Mouse (Mus musculus) neural tube, embryonic 12.5 days (tissue): ENCODE measurements around the gene Gpc6. TPM values are rescaled to one million over a fixed set of nuclear protein-coding genes. Genes with fewer than 3 reads are reported as not detected.

Experiments
- ATAC-seq: fragments of 200-750 bp; cut with Nextera tagmentation; 2 replicates; pipeline ENCODE4 v1.8.0; 2017; ENCODE audit warnings: low read depth, mild to moderate bottlenecking, moderate TSS enrichment, moderate library complexity; ENCODE audit not compliant: low FRiP score
- H3K27ac ChIP-seq: fragments of 300-500 bp; sonication (generic); 2 replicates; pipeline ENCODE4 v1.5.1; 2016
- H3K27me3 ChIP-seq: fragments of 300-500 bp; sonication (generic); replicated peaks from 2 replicates; pipeline ENCODE4 v1.6.1; 2016; ENCODE audit warnings: mild to moderate bottlenecking
- H3K36me3 ChIP-seq: fragments of 300-500 bp; sonication (generic); 2 replicates; pipeline ENCODE4 v1.6.1; 2016; ENCODE audit warnings: mild to moderate bottlenecking
- H3K4me1 ChIP-seq: fragments of 300-500 bp; sonication (generic); 2 replicates; pipeline ENCODE4 v1.6.1; 2016
- H3K4me2 ChIP-seq: fragments of 300-500 bp; sonication (generic); replicated peaks from 2 replicates; pipeline ENCODE4 v1.6.1; 2016; ENCODE audit warnings: mild to moderate bottlenecking
- H3K4me3 ChIP-seq: fragments of 300-500 bp; sonication (generic); 2 replicates; pipeline ENCODE4 v1.5.1; 2016
- H3K9ac ChIP-seq: fragments of 300-500 bp; sonication (generic); 2 replicates; pipeline ENCODE4 v1.6.1; 2016; ENCODE audit warnings: mild to moderate bottlenecking
- H3K9me3 ChIP-seq: fragments of 300-500 bp; sonication (generic); 2 replicates; pipeline ENCODE4 v1.6.1; 2016; ENCODE audit warnings: mild to moderate bottlenecking
- WGBS: fragments of 180-500 bp; shearing (Covaris S2); methylation state at CpG from one replicate; pipeline ENCODE4 v1.1.7; 2016; 5-methylcytosine and 5-hydroxymethylcytosine counted together
- polyA plus RNA-seq: library from polyadenylated mRNA; unstranded; fragments of >200 nt; fragmentation: Nextera tagmentation; extraction: Ambion mirVana; gene quantifications from 2 replicates; pipeline ENCODE4 v1.2.1, GENCODE M21; 2016

The Gpc6 gene
- polyA plus RNA-seq, 1 experiment from 2014 or later = 30.5 TPM

GRCm38 (mm10) chr14:117113153-117113552, 188.0 kb downstream of the Gpc6 start:
- H3K9ac ChIP-seq = no peak overlapping the region
- H3K4me1 ChIP-seq = no peaks in the 10 kb centered on the region
- no peak overlapping the region for H3K4me2 ChIP-seq
- no peak overlapping the region for H3K27ac ChIP-seq
- H3K9me3 ChIP-seq = no peaks in the 10 kb centered on the region
- WGBS = 89% methylated on average over 3 of the region's 3 CpGs
- no peaks in the 10 kb centered on the region for H3K36me3 ChIP-seq
- H3K27me3 ChIP-seq = no peaks in the 10 kb centered on the region
- H3K4me3 ChIP-seq = no peak overlapping the region
- no peak for ATAC-seq

GRCm38 (mm10) chr14:117122036-117122435, 196.9 kb downstream of the Gpc6 start:
- H3K4me1 ChIP-seq = no peaks in the 10 kb centered on the region
- no peak overlapping the region for H3K4me3 ChIP-seq
- no peaks in the 10 kb centered on the region for H3K9me3 ChIP-seq
- no peaks in the 10 kb centered on the region for H3K27me3 ChIP-seq
- H3K36me3 ChIP-seq = no peaks in the 10 kb centered on the region
- H3K4me2 ChIP-seq = no peak overlapping the region
- H3K27ac ChIP-seq = no peak overlapping the region
- H3K9ac ChIP-seq = no peak overlapping the region
- 59% methylated on average over 1 of the region's 1 CpGs for whole genome bisulfite sequencing
- no peak for ATAC-seq

GRCm38 (mm10) chr14:117130334-117130733, 205.2 kb downstream of the Gpc6 start:
- no peak for ATAC-seq
- H3K9ac ChIP-seq = no peak overlapping the region
- H3K4me1 ChIP-seq = no peaks in the 10 kb centered on the region
- no peaks in the 10 kb centered on the region for H3K9me3 ChIP-seq
- no peak overlapping the region for H3K4me3 ChIP-seq
- 80% methylated on average over 1 of the region's 1 CpGs for WGBS
- no peaks in the 10 kb centered on the region for H3K36me3 ChIP-seq
- H3K27ac ChIP-seq = no peak overlapping the region
- no peak overlapping the region for H3K4me2 ChIP-seq
- no peaks in the 10 kb centered on the region for H3K27me3 ChIP-seq

- WGBS = 94% methylated on average over 1 of the region's 1 CpGs
- Histone ChIP-seq H3K27me3 (no peaks in the 10 kb centered on the region), H3K9ac (no peak overlapping the region), H3K4me2 (no peak overlapping the region), H3K4me1 (no peaks in the 10 kb centered on the region), H3K4me3 (no peak overlapping the region), H3K36me3 (no peaks in the 10 kb centered on the region), H3K9me3 (no peaks in the 10 kb centered on the region), H3K27ac (no peak overlapping the region)
- no peak for ATAC-seq
Observed at GRCm38 (mm10) chr14:117131324-117131723, 206.2 kb downstream of the Gpc6 start.

GRCm38 (mm10) chr14:117141077-117141848, 216.1 kb downstream of the Gpc6 start:
- no peak overlapping the region for H3K27ac ChIP-seq
- no peak overlapping the region for H3K9ac ChIP-seq
- no peaks in the 10 kb centered on the region for H3K27me3 ChIP-seq
- 0 out of 2 replicates have a peak, but pooled peaks have one; percentile 38 for ATAC-seq
- H3K4me1 ChIP-seq = no peaks in the 10 kb centered on the region
- no peaks in the 10 kb centered on the region for H3K36me3 ChIP-seq
- no peak overlapping the region for H3K4me3 ChIP-seq
- WGBS = 65% methylated on average over 6 of the region's 6 CpGs
- no peak overlapping the region for H3K4me2 ChIP-seq
- H3K9me3 ChIP-seq = no peaks in the 10 kb centered on the region

GRCm38 (mm10) chr14:117146089-117146488, 221.0 kb downstream of the Gpc6 start:
- H3K27me3 ChIP-seq = no peaks in the 10 kb centered on the region
- no peaks in the 10 kb centered on the region for H3K4me1 ChIP-seq
- H3K36me3 ChIP-seq = no peaks in the 10 kb centered on the region
- WGBS = 83% methylated on average over 4 of the region's 4 CpGs
- ATAC-seq = no peak
- no peak overlapping the region for H3K4me3 ChIP-seq
- H3K27ac ChIP-seq = no peak overlapping the region
- H3K9ac ChIP-seq = no peak overlapping the region
- no peaks in the 10 kb centered on the region for H3K9me3 ChIP-seq
- H3K4me2 ChIP-seq = no peak overlapping the region

- H3K27ac ChIP-seq = no peak overlapping the region
- no peaks in the 10 kb centered on the region for H3K9me3 ChIP-seq
- WGBS = 86% methylated on average over 4 of the region's 4 CpGs
- no peaks in the 10 kb centered on the region for H3K4me1 ChIP-seq
- no peak overlapping the region for H3K4me2 ChIP-seq
- no peak overlapping the region for H3K9ac ChIP-seq
- no peaks in the 10 kb centered on the region for H3K27me3 ChIP-seq
- no peaks in the 10 kb centered on the region for H3K36me3 ChIP-seq
- H3K4me3 ChIP-seq = no peak overlapping the region
- no peak for ATAC-seq
Observed at GRCm38 (mm10) chr14:117146665-117147064, 221.6 kb downstream of the Gpc6 start.

- WGBS = 92% methylated on average over 7 of the region's 7 CpGs
- Histone ChIP-seq H3K27me3 (no peaks in the 10 kb centered on the region), H3K4me3 (no peak overlapping the region), H3K4me1 (no peaks in the 10 kb centered on the region), H3K9me3 (no peaks in the 10 kb centered on the region), H3K27ac (no peak overlapping the region), H3K9ac (no peak overlapping the region), H3K36me3 (no peaks in the 10 kb centered on the region), H3K4me2 (no peak overlapping the region)
- no peak for ATAC-seq
Observed at GRCm38 (mm10) chr14:117151621-117152020, 226.5 kb downstream of the Gpc6 start.

GRCm38 (mm10) chr14:117155884-117156465, 230.9 kb downstream of the Gpc6 start:
- H3K27me3 ChIP-seq = no peaks in the 10 kb centered on the region
- H3K9me3 ChIP-seq = no peaks in the 10 kb centered on the region
- no peak for ATAC-seq
- no peaks in the 10 kb centered on the region for H3K36me3 ChIP-seq
- no peaks in the 10 kb centered on the region for H3K4me1 ChIP-seq
- WGBS = 93% methylated on average over 14 of the region's 14 CpGs
- no peak overlapping the region for H3K9ac ChIP-seq
- no peak overlapping the region for H3K4me2 ChIP-seq
- H3K27ac ChIP-seq = no peak overlapping the region
- H3K4me3 ChIP-seq = no peak overlapping the region

- Histone ChIP-seq H3K4me2 (no peak overlapping the region), H3K27ac (no peak overlapping the region), H3K9me3 (no peaks in the 10 kb centered on the region), H3K9ac (no peak overlapping the region), H3K36me3 (no peaks in the 10 kb centered on the region), H3K4me1 (no peaks in the 10 kb centered on the region), H3K27me3 (no peaks in the 10 kb centered on the region), H3K4me3 (no peak overlapping the region)
- no peak for ATAC-seq
- 97% methylated on average over 3 of the region's 3 CpGs for WGBS
Observed at GRCm38 (mm10) chr14:117157426-117157825, 232.3 kb downstream of the Gpc6 start.

GRCm38 (mm10) chr14:117166350-117166749, 241.2 kb downstream of the Gpc6 start:
- WGBS = 93% methylated on average over 5 of the region's 5 CpGs
- H3K4me1 ChIP-seq = no peaks in the 10 kb centered on the region
- H3K36me3 ChIP-seq = no peaks in the 10 kb centered on the region
- no peak overlapping the region for H3K27ac ChIP-seq
- H3K4me3 ChIP-seq = no peak overlapping the region
- no peak for ATAC-seq
- no peaks in the 10 kb centered on the region for H3K9me3 ChIP-seq
- no peak overlapping the region for H3K4me2 ChIP-seq
- no peak overlapping the region for H3K9ac ChIP-seq
- H3K27me3 ChIP-seq = no peaks in the 10 kb centered on the region

GRCm38 (mm10) chr14:117193364-117193763, 268.2 kb downstream of the Gpc6 start:
- ATAC-seq = no peak
- Histone ChIP-seq H3K27me3 (no peaks in the 10 kb centered on the region), H3K4me2 (no peak overlapping the region), H3K9me3 (no peaks in the 10 kb centered on the region), H3K9ac (no peak overlapping the region), H3K36me3 (no peaks in the 10 kb centered on the region), H3K4me1 (no peaks in the 10 kb centered on the region), H3K27ac (no peak overlapping the region), H3K4me3 (no peak overlapping the region)
- 95% methylated on average over 2 of the region's 2 CpGs for WGBS

- H3K9me3 ChIP-seq = no peaks in the 10 kb centered on the region
- H3K36me3 ChIP-seq = no peaks in the 10 kb centered on the region
- no peak for ATAC-seq
- H3K4me3 ChIP-seq = no peak overlapping the region
- no peak overlapping the region for H3K9ac ChIP-seq
- H3K27ac ChIP-seq = no peak overlapping the region
- H3K4me1 ChIP-seq = no peaks in the 10 kb centered on the region
- H3K27me3 ChIP-seq = no peaks in the 10 kb centered on the region
- H3K4me2 ChIP-seq = no peak overlapping the region
- WGBS = 73% methylated on average over 2 of the region's 2 CpGs
Observed at GRCm38 (mm10) chr14:117202012-117202411, 276.9 kb downstream of the Gpc6 start.
